Mouse (Mus musculus) cortical plate, adult 2 months (tissue): ENCODE results near the gene Fbxl13.

Experiments used
- CTCF ChIP-seq: fragments of 200-500 bp; IDR thresholded peaks from 2 replicates; pipeline ENCODE4 v1.5.1; 2011; ENCODE audit warnings: mild to moderate bottlenecking, control low read depth, low read length; ENCODE audit not compliant: insufficient read depth; ENCODE audit errors: extremely low read depth
- POLR2A ChIP-seq: fragments of 200-500 bp; IDR thresholded peaks from 2 replicates; pipeline ENCODE4 v1.6.1; 2011; ENCODE audit warnings: mild to moderate bottlenecking, low read length, control low read depth; ENCODE audit not compliant: insufficient read depth; ENCODE audit errors: extremely low read depth

GRCm38 (mm10) chr5:21565392-21566065 lies 79.9 kb downstream of the Fbxl13 start:
- TF ChIP-seq CTCF (no peak), POLR2A (no peak)
